Mouse (Mus musculus) cerebral cortex, adult 2 months (tissue): ENCODE results near the gene Gm49380.

Source experiments
- WGBS: fragments of 180-500 bp; shearing (Covaris S2); methylation state at CpG from one replicate; pipeline ENCODE4 v1.1.7; 2018; 5-methylcytosine and 5-hydroxymethylcytosine counted together

Gene Gm49380

DNA sequence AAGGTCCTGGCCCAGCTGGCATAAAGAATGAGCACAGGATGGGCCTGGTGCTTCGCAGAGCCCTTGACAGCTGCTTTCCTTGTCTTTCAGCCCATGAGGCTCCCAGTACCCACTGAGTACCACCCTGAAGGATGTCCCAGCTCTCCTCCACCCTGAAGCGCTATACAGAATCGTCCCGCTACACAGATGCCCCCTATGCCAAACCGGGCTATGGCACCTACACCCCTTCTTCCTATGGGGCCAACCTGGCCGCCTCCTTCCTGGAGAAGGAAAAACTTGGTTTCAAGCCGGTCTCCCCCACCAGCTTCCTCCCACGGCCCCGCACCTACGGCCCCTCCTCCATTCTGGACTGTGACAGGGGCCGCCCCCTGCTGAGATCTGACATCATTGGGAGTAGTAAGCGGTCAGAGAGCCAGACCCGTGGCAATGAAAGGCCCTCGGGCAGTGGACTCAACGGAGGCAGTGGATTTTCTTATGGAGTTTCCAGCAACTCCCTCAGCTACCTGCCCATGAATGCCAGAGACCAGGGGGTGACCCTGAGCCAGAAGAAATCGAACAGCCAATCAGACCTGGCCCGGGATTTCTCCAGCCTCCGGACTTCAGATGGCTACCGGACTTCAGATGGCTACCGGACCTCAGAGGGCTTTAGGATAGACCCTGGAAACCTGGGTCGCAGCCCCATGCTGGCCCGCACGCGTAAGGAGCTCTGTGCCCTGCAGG is 37.9 kb downstream of the Gm49380 start:
- WGBS, result 80% methylated on average over 24 of the region's 24 CpGs

DNA sequence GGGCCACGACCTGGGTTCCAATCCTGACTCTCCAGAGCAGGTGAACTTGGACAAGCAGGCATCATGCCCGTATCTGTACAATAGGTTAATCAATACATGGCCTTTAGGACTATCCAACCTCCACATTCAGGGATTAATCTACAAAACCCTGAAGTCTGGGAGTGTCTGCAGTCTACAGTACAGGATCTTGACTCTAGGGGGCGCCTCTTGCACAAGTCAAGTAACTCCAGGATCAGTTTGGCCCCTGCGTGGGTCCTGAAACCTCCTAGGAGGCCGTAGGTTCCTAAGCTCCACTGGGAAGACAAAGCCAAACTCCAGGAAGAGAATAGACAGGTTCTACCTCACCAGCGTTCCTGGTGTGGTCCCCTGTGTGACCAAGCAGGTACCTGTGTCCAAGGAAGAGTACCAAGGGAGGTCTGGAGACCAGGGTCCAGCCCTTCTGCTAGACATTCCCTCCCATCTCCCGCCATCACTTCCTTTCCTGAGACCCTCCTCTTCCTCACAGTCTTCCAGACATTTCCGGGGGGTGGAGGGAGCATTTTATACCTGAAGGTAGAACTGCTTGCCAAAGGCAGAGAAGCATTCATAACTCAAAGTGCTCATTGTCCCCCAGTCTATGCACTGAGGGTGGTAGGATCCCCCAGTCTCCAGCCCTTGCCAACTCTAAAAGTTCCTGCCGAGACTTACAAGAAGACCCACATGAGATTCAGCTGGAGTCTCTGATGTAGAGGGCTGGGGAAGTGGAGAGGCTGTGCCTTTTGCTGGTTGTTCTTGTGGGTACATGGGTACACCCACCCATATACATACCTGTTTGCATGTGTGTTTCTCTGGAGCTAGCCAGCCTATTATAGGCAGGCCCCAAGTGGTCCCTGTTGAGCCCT is 38.7 kb downstream of the Gm49380 start:
- 65% methylated on average over 9 of the region's 9 CpGs for WGBS

DNA sequence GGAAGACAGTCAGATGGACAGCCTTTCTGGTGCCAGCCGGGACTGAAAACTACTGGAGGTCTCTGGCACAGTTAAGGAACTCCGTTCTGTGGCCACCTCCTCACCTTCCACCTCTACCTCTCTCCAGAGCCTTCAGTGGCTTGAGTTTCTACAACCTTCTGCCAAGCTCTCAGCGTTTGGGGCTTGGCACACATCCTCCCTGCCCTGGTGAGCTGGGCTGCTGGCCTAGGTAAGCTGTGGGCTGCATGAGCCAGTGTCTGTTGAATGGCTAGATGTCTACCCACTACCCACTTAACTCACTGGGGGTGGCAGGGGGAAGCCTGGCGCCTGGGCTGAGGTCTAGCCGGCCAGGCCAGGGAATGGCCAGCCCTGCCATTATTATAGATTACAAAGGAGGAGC is 40.2 kb downstream of the Gm49380 start:
- 65% methylated on average over 5 of the region's 5 CpGs for WGBS

DNA sequence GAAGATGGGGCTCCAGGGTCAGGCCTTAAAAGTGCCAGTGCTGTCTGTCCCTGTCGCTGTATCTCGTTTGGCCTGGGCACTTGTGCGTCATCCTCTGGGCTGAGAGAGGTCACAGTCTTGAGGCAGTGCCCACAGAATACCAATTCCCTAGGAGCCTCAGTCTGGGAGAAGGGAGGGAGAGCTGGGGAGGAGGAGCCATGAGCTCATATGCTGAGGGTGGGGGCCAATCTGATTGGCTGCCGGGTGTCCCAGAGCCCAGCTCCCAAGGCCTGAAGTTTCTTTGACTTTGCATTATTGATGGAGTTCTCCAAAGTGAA is 40.7 kb downstream of the Gm49380 start:
- WGBS, result 36% methylated on average over 4 of the region's 4 CpGs

DNA sequence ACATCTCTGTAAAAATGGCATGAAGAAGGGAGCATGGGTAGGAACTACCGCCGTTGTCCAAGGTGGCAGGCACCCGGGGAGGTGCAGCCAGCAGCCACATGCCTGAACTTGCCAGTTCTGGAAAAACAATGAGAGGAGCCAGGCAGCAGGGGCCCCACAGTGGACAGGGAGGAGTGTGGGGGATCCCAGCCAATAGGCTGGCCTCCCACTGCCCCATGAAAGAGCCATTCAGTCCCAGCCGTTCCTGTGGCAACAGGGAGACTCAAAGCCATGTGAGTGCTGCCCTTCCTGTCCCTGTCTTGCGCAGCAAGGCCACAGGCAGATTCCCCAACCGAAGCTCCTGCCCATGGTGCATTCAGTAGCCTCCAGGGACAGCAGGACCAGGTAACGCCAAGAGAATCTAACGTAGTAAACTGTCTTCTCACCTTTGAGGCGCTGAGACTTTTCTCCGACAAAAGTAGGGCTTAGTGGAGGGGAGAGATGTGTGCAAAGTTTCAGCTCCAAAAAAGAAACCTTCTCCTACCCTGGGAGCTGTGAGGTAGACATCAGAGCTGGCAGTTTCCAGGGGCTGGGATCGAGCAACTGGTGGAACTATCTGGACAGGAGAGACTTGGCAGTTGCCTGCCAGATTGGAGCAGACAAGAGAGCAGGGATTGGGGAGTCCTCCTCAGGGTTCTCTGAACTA is 41.2 kb downstream of the Gm49380 start:
- 48% methylated on average over 11 of the region's 11 CpGs for WGBS

DNA sequence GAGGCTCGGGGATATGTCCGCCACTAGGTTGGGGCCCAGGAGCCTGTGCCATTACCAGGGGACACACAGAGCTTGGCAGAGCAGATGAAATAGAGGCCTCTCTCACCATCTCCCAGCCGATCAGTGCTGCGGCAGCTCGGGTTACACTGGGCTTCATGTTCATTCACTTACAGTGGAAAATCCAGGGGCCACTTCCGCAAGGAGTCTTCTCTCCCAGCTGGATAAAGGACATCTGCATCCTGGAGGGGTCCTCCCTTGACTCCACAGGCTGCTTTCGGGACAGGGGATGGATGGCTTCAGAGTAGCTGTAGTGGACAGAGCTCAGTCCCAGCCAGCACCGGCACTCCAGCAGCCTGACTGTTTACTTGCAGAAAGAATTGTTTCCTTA is 42.5 kb downstream of the Gm49380 start:
- 65% methylated on average over 8 of the region's 8 CpGs for WGBS

DNA sequence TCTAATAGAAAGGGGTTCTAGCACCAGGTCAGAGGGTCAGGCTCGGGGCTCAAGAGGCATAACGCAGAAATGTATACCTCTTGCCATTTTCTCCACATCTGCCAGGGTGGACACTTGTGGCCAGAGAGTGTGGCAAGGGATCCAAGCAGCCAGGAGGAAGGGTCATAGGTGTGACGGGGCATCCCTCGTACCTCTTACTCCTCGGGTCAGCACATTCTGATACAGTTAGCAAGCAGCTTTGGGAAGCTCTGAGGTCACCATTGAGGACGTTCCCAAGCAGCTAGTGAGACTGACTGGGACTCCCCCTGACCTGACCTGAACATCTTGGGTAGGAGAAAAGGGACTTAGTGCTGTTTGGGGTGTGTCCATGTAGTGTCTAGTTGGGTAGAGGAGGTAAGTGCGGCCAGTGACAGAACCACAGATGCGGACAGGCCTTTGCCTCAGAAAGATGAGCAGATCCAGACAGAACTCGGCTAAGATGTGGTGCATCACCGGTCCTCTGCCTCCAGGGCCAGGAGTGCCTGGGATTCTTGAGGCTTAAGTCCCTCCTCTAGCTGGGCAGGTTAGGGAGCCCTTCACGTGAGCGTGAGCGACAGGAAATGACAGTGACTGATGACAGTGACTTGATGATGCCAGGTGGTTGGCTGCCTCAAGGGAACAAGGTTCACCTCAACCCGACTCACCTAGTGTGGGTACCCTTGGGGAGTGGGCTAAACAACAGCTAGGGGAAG is 43.0 kb downstream of the Gm49380 start:
- 85% methylated on average over 14 of the region's 14 CpGs for WGBS

DNA sequence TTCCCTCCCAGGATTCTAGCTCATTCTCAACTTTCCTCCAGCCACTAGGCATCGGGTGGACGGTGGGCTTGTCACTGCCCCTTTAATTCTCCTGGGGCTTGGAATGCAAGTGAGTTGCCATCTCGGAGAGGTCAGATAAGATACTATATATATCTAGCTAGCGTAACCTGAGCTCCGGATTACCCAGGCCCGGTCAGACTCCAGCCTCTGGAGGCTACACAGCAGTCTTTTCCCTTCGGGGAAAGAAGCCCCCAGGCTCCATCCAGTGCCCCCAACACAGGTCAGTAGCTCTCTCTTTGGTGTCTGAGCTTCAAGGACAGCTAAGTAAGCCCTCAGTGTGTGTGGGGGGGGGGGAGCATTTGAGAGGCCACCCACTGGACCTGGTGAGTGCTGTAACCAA is 44.0 kb downstream of the Gm49380 start:
- WGBS, result 51% methylated on average over 7 of the region's 7 CpGs

DNA sequence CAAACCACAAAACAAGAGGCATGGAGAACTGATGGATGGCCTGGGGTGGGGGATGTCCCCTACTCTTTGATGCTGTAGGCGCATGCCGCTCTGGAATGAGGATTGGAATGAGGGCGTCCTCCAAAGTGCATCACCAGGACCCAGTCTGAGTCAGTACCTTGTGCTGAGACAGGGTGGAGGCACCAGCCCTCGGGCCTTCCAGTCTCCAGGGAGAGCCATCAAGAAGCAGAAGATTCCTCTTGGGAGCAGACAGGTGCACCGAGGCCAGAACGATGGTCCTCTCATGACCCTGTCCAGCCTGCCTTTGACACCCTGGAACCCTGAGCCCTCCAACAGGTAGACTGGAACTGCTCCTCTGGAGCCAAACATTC is 45.4 kb downstream of the Gm49380 start:
- 86% methylated on average over 6 of the region's 6 CpGs for WGBS

DNA sequence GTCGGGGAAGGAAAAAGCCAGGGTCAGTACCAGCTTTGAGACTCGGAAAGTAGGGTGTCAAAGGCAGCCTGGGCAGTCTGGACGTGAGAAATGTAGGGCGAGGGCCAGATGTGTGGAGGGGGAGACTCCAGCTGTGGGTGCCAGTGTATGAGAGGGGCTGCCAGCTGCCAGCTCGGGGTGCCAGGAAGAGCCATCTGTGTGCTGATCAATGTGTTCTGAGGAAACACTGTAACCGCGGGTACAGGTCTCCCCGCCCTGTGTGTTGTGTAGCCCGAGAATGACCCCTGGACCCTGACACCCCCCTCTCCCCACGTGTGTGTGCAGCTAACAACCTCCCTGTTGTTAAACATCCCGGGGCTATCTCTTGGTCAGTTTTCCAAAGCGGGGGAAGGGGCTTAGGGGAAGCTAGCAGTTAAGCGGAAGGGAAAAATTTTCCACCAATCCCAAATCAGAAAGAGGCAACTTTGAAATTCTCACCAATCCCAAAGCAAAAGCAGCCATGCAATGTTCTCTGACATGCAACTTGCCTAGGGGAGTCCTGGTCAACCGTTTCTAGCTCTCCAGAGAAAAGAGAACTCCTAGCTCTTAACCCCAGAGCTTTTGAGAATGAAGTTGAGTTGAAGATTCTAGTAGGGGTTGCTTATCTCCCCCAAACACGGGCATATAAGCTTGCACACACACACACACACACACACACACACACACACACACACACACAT is 45.9 kb downstream of the Gm49380 start:
- WGBS, result 4% methylated on average over 15 of the region's 15 CpGs

DNA sequence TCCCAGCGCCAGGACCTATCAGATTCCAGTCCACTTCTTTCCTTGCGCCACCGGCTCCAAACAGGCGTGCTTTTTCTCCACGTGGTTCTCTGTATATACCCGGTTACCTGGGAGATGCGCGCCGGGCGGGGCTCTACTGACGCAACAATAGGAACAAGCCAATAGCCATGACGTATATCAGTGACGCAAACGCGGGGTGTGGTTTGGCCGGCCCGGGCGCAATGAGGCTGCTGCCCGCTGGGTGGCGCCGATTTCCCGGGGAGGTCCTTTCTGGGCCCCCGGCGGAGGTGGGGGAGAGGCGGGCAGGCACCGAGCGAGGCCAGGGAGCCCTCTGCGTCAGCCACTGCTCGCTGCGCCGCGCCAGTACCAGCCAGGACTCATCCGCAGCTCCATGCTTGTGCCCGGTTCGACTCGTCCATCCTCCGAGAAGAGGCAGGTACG is 46.5 kb downstream of the Gm49380 start, which contains the start of gene Usp2:
TSS of gene Usp2 (plus strand) at position 237 of the 441 bp plus-strand sequence.
- under 1% methylated on average over 38 of the region's 38 CpGs for WGBS

DNA sequence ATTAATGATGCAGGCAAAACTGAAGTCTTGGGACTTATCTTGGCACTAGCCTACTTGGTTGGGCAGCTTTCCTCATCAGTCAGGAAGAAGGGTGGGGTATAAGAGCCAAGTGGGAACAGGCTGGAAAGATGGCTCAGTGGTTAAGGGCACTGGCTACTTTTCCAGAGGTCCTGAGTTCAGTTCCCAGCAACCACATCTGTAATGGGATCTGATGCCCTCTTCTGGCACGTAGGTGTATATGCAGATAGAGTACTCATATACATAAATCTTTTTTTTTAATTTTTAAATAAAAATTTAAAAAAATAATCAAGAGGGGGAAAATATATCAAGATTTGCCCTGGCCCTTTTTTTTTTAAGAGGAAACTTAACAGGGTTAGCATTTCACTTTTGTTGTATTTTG is 48.1 kb downstream of the Gm49380 start:
- WGBS, result 37% methylated on average over 1 of the region's 1 CpGs

DNA sequence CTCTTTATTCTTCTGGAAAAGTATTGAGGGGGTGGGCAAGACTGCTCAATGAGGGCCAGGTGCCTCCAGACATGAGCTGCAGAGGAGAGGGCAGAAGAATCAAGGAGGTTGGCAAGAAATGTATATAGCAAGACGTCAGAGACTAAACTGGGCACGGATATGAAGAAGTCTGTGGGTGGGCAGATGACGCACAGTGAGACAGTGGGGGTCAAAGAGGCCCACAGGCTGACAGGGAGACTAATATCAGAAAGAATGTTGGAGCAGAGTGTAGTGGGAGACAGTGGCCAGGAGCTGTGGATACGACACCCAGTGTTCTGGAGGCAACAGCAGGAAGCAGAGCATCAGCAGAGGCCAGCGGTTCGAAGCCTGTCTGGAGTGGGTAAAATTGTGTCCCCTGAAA is 54.7 kb downstream of the Gm49380 start:
- 74% methylated on average over 6 of the region's 6 CpGs for WGBS

DNA sequence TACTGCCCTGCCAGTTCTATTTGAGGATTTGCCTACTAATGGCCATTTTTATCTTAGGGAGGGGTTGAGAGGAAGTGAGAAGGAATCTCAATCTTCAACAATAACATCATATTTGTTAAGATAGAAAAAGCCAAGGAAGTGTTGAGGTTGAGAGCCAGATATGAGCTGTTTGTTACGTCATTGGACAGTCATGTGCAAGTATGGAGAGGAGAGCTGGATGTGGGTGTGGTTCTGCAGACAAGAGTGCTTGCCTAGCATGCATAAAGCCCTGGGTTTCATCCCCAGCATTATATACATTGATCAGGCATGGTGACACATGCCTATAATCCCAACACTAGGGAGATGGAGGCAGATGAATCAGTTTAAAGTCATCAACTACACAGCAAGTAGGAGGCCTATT is 59.4 kb downstream of the Gm49380 start:
- 74% methylated on average over 1 of the region's 1 CpGs for WGBS

DNA sequence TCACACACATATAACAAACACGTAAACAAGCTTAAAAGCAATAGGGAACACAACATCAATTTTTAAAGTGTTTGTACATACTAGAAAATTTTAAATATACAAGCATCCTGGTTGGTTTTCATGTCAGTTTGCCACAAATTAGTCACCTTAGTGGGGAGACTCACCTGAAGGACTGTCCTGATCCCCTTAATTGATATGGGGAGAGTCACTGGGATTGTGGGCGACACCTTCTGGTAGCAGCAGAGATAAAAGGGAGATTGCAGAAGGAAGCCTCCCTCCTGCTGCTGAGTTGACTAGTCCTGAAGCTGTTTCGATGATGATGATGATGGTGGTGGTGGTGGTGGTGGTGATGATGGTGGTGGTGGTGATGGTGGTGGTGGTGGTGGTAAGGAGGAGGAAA is 60.4 kb downstream of the Gm49380 start:
- WGBS, result 72% methylated on average over 3 of the region's 3 CpGs

DNA sequence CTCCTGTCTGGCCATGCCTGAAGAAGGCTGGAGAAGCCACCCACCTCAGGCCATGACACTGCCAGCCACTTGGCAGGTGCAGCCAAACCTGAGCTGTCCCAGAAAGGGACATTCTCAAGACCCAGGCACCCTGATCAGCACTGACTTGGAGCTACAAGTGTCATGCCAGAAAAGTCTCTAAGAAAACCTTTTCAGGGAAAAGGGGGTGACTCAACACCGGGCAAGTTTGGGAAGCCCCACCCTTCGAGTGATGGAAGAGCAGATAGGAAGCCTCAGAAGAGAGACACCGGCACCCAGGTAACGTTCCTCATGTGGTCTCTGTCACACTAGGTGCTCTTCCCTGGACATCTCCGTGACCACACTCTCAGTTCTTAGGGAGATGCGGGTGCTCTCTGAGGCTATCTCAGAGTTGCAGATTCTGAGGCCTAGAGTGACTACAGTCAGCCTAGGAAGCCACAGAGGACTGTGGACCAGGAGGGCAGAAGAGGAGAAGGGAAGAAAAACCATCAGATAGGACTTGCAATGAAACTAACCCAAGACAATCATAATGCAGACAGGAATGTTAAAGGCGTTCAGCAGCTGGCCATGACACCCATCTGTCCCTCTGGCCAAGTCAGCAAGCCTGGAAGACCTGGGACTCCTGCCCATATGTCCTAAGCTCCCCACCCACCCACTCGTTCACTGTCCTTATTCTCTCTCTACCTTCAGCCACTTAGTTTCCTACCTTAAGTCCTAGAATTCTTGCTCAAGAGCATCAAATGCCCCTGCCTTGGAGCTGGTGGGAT is 63.7 kb downstream of the Gm49380 start:
- WGBS, result 71% methylated on average over 8 of the region's 8 CpGs

DNA sequence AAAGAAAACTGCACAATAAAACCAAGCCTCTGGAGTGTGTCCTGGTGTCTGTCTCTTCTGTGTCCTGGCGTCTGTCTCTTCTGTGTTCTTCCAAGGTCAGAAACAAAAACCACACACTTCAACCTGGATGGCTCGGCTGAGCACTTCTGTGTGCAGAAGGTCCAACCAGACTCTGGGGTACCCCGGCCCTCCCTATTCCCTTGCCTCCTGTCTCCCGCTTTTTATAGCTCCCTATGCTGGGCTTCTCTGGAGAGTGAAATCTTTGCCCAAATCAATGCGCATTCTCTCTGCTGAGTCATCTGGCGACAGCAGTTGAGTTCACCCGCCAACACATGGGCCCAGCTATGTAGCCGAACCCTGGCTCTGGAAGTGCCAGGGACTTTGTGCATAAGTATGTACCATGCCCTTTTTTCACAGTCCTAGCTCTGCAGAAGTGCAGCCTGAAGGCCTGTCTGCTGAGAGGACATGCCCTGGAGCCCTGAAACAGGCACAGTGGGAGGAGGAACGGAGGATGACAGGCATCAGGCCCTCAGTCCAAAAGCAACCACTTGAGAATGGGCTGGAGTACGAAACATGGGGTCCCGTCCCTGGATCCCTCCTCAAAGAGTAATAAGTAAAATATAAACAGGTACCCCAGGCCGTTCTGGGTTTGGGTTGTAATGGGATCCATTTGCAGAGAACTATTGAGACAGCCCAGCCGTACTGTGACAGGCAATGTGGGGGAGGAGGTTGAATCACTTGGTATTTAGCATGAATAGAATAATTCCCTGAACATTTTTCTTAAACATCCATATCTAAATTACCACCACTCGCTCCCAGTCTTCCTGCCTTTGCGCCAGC is 64.5 kb downstream of the Gm49380 start:
- 45% methylated on average over 15 of the region's 15 CpGs for WGBS

DNA sequence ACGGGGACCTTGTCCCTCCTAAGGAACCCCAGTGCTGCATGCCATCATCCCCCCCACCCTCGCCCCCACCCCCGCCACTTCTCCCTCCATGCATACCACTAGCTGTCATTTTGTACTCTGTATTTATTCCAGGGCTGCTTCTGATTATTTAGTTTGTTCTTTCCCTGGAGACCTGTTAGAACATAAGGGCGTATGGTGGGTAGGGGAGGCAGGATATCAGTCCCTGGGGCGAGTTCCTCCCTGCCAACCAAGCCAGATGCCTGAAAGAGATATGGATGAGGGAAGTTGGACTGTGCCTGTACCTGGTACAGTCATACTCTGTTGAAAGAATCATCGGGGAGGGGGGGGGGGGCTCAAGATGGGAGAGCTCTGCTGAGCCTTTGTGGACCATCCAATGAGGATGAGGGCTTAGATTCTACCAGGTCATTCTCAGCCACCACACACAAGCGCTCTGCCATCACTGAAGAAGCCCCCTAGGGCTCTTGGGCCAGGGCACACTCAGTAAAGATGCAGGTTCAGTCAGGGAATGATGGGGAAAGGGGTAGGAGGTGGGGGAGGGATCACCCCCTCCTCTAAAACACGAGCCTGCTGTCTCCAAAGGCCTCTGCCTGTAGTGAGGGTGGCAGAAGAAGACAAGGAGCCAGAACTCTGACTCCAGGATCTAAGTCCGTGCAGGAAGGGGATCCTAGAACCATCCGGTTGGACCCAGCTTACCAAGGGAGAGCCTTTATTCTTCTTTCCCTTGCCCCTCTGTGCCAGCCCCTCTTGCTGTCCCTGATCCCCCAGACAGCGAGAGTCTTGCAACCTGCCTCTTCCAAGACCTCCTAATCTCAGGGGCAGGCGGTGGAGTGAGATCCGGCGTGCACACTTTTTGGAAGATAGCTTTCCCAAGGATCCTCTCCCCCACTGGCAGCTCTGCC is 65.5 kb downstream of the Gm49380 start:
- WGBS, result 60% methylated on average over 14 of the region's 14 CpGs
